Mouse (Mus musculus) gonadal fat pad, adult 2 months (tissue): ENCODE measurements around the gene Rpap1. TPM values are rescaled to one million over a fixed set of nuclear protein-coding genes. Genes with fewer than 3 reads are reported as not detected.

Experiments
- DNase-seq: peaks from one replicate; pipeline ENCODE4 v3.0.0-alpha.2; 2012; ENCODE audit warnings: low read depth
- polyA plus RNA-seq: library from polyadenylated mRNA; depleted of rRNA; stranded (reverse); fragments of >200 nt; gene quantifications from 2 replicates; pipeline ENCODE4 v1.2.3, GENCODE M21; 2012

Rpap1 gene
- polyA plus RNA-seq, 1 experiment = 11.6 TPM

DNA sequence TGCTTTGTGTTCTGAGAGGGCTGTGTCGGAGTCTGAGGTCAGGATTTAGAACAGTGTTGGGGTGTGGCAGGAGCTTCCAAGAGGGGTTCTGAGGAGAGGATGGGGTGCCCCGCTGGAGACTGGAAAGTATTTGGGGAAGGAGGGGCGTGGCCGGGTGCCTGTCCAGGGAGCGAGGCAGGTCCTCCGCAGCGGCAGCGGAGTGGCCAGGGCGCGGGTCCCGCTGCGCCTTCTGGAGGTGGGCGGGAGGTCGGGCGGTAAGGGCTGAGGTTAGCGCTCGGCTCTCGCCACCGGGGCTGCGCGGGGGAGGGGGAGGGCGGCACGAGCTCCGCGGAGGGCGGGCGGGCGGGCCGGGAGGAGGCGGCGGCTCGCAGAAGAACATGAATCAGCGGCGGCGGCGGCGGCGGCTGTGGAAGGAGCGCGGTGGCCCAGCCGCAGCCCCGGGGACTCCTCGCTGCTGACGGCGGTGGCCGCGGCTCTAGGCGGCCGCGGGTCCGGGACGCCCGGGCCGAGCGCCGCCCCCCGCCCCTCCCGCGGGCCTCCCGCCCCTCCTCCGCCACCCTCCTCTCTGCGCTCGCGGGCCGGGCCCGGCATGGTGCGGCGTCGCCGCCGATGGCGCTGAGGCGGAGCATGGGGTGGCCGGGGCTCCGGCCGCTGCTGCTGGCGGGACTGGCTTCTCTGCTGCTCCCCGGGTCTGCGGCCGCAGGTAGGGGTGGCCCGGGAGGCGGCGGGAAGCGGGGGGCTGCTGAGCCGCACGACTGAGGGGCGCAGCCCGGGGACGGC lies 12.0 kb upstream of the Rpap1 start:
- DNase-seq = no peak

DNA sequence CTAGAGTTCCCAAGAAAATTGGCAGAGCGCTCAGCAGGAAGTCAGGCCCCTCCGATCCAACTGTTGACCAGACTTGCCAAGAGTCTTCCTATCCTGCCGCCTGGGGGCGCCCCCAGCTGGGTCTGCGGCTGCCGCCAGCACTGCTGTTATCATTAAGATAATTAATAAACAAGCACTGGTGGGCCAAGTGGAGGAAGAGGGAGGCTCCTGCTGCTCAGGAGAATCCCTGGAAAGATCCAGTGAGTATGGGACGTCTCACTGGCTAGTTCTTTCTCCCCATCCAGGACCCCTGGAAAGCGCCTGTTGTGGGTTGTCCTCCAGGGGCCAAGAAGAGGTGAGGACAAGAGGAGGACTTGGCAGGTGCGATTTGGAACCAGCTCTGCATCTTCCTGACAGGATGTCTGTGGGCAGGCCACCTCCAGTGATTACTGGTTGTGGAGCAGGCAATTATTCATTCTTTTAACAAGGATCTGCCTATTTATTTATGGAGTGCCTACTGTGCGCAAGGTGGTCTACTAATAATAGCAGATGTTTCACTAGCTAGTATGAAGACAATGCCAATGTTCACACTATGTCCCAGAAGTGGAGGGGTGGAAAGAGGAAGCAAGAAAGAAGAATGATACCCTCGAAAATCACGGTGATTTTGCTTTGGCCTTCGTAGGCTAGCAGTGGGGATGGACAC lies 11.1 kb upstream of the Rpap1 start:
- DNase-seq = no peak

DNA sequence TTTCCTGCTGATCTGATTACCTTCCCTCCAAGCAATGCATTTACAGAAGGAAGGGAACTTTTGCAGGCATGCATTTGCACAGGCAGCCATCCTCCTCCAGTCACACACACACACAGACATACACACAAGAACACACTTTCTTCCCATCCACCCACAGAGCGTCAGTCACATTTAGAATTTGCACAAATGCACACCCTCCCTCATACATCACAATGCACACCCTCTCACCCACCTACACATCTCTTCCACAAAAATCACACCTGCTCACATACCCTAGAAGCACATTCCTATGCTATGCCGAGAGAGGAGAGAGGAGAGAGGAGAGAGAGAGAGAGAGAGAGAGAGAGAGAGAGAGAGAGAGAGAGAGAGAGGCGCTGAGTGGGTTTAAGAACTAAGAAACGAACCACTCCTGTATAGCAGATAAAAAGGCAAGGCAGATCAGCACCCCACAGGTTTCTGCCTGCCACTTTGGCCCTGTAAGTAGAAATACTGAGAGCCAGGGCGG lies 10.0 kb upstream of the Rpap1 start, which contains the start of gene Tyro3:
Gene Tyro3, plus strand, starts transcription at position 455 of the 505 bp plus-strand sequence.
- no peak for DNase-seq

DNA sequence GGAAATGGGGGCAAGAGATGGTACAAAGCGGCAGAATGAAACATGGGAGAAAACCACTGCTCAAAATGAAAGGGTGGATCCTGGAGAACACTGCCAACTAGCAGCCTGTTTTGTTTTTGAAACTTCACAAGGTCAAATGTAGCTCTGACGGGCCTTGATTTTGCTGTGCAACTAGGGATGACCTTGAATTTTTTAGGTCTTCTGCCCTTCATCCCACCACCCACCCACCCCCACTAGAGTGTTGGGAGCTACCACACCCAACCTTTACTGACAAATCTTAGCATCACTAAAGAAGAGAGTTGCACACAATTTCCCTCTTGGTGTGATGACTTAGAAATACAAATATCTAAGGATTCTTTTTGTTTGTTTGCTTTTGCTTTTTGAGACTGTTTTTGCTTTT lies 2.7 kb upstream of the Rpap1 start:
- DNase-seq = no peak

DNA sequence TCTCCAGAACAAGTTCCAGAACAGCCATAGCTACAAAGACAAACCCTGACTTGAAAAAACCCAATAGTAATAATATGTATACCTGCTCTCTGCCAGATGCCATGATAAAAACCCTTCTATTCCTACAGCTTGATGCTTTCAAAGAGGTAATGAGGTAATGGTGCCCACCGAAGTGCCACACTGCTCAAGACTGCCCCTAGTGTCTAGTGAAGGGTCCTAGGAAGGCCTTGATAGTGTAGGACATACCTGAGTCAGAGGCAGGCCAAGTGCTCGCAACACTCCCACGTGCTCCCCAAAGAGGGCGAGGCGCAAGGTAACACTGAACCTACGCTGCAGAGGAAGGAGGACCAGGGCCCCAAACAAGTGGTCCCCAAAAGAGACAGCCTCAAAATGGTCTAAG lies 20.1 kb downstream of the Rpap1 start:
- no peak for DNase-seq

DNA sequence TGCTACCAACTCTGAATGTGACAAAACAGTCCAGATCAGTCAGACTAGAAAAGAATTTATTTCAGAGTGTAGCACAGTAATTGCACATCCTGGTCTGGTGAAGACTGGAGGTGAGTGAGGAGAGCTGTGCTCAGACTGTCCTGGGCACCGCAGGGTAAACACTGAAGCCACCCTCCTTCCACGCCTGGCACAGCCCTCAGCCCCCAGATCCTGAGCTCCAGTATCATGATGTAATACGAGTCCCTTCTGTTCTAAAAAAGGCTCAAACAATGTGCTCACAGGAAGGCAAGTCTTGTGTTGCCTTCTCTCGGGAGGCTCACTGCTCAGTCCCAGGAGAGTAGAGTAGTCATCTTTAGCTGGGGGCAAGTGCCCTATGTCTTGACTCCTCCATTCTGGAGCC lies 23.4 kb downstream of the Rpap1 start:
- DNase-seq = no peak

DNA sequence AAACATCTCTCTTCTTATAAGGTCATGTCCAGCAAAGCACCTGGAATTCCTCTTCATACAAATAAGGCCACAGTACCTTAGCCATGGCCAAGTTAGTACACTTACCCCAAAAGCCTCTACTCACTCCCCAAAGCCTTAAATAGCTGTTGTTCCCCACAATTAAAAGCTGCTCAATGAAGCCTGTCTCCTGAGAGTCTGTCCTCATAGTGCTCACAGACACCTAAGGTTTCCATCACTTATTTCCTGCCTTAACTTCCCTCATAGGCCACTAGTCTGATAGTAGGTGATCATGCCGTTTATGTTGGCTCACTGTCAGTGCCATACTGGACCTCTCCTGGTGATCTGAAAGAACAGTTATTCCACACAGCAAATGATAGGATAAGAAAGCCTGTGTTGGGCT lies 25.1 kb downstream of the Rpap1 start:
- DNase-seq = no peak

DNA sequence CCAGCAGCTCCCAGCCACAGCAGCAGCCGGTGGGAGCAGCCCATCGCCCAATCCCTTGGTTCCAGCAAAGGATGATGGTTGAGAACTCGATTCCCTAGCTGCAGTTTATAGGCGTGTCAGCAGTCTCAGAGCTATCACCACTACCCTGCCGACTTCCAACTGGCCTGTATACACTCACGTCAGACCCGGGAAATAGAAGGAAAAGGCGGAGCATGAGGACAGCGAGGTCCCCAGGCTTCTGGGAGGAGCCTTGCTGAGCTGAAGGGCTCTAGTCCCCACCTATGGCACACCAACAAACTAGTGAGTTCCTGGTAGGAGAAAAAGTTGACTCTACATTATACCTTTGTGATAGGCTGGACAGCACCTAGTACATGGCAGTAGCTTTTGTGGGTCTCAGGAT lies 27.1 kb downstream of the Rpap1 start, which contains the start of gene Ltk:
Gene Ltk, minus strand, starts transcription at position 181 of the 400 bp plus-strand sequence.
- no peak for DNase-seq

DNA sequence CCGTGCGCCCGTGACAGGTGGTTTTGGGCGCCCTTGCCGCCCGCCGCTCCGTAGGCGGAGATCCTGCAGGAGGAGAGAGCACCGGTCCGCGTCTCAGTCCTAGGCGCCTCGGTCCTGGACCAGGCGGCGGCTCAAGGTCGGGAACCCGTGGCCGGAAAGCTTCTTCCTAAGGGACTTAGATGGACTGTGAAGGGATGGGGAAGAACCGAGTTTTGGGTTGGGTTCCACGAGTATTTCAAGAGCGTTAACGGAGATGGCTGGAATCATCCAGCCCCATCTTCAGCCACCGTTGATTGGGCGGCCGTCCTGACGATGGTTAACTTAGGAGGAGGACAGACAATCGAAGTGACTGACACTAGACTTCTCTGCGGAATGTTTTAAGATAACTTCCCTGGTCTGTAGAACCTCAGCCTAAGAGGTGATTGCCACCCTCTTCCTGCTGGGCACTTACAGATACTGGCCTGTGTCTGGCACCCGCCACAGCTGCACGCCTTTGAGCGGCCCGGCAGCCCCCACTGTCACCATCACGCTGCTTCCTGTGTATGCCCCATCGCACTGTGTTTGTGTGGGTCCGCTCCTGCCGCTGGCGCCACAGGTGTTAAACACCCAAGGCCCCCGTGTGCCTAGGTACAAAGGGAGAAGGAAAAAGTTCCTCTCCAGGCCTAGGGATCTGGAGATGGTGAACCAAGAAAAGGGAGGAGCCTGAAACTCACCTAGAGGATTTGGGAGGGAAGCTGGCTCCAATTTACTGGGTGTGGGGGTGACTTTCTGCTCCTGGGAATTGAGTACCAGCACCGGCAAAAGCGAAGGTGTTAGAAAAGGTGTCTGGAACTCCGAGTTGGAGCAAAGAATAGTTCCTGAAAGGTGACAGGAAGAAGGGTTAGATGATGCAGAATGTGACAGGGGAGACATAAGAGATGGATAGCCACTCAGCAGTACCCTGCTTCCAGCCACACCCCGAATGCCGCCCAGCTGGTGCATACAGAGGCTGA lies 28.2 kb downstream of the Rpap1 start:
- no peak for DNase-seq

DNA sequence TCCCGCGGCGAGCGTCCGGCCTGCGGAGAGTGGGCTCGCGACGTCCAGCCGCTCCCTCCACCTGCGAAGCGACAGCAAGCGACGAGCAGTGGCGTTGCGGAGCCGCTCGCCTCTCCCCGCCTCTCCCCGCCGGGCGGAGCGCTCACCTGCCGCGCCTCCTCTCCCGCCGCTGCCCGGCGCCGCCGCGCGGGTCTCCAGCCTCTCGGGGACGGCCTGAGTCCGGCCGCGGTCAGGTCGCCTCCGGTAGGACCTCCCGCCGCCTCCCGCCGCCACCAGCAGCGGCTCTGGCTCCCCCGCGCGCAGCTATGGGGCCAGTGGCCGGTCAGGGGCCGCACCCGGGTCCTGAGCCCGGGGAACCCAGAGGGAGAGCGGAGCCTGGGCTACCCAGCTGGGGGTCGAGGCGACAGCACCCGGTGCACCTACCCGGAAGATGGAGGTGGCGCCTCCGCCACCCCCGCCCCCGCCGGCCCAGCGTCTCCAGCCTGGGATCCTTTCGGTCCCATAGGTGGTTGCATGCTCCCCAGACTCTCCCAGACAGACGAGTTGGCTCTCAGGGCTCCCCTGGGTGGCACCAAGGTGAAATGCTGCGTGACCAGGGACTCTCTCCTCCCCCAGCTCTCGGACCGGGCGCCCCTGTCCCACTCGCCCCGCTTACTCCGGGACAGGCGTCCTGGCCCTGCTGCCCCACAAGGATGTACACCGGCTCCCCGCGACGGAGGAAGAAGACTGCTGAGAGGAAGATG lies 29.1 kb downstream of the Rpap1 start:
- DNase-seq = no peak

DNA sequence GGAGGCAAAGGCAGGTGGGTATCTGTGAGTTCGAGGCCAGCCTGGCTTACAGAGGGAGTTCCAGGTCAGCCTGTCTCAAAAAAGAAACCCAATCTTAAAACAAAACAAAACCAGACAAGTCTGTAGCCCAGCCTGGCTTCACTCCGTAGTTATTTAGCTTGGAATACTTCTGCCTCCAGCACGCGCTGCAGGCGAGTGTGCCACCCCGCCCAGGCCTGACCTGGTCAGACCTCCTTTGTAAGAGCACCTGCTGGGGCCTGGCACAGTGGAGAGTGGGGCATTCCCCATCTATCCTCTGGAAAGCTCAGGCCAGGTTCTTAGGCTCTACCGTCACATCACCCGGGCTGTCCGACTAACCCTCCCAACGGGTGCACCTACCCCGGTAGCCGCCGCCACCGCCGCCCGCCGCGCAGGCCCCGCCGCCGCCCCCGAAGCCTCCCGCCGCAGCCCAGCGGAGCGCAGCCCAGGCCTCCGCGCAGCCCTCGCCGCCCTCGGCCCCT lies 29.7 kb downstream of the Rpap1 start:
- no peak for DNase-seq

DNA sequence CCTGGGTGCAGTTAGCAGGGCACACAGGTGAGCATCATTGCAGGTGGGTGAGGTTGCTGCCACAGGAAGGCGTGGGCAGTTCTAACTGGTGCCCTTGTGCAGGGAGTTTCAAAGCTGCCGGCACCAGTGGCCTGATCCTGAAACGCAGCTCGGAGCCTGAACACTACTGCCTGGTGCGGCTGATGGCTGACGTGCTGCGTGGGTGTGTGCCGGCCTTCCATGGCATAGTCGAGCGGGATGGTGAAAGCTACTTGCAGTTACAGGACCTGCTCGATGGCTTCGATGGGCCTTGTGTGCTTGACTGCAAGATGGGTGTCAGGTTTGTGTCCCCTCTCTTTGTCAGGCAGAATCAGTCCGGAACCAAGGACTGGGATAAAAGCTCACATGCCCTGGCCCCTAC lies 38.1 kb downstream of the Rpap1 start:
- DNase-seq = no peak

DNA sequence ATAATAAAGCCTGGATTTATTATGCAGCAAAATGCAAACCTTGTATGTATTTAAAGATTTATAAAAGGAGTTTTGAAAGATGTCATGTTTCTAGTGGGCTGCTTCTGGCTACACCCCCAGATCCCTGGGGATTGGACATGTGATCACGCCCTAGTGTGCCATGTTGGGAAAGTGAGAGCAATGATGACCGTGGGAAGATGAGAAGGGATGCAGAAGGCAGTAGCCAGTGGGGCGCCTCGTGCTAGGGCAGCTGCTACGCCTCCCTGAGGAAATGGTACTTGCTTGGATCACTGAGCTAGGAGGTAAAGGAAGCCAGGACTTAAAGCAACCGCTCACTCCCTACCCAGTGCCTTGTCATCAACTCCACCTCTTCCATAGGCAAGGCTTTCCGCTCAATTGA lies 39.8 kb downstream of the Rpap1 start:
- DNase-seq = no peak

DNA sequence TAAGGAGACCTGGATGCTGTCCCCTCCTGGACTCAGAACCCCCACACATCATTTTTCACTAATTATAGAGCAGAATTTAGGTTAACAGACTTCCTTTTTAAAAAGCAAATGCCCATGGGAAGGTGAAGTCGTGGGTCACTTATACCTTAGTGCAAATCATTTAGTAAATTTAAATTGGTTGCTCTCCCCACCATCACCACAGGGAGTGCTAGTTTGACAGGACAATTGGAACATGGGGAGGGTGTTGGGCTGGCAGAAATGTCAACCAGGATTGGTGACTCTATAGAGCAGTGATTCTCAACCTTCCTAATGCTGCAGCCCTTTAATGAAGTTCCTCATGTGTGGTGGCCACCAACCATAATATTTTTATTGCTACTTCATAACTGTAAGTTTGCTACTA lies 42.1 kb downstream of the Rpap1 start:
- DNase-seq = no peak

DNA sequence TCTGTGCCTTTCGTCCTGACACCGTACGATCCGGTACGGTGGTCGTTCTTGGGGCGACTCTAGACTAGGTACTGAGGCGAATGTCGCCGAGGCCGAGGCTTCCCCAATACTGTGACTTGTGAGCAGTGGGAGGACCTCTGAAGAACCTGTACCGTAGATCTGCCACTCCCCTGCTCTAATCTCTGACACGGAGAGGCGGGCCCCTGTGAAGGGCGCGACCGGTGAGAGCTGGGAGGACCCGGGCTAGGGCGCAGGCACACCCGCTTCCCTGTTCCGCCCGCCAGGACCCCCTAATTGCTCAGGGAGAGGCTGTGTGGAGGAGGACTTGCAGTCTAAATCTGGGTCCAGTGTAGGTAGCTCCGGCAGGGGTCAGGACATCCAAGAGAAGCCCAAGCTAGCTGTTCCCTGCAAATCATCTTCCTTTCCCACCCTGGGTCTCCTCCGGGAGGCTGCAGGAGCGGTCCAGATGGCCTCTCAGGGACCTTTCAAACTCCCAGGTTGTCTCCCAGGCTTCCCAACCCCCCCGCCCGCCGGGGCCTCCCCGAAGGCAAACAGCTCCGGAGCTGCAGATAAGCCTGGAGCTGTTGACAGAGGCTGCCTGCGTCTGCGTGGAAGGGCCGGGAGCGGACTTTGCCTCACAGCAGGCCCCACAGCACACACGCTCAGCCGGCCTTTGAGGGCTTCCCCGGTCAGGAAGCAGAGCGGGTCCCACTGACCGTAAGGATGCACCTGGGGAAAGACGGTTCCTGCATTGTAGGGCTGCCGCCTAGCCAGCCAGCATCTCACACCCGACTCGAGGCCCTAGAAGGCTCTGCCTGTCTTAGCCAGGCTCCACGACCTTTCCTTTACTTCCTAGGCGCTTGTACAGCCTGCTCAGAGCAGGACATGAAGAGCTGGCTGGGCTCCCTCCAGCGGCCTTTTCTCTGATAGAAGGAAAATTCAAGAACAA lies 42.9 kb downstream of the Rpap1 start:
- DNase-seq = no peak

DNA sequence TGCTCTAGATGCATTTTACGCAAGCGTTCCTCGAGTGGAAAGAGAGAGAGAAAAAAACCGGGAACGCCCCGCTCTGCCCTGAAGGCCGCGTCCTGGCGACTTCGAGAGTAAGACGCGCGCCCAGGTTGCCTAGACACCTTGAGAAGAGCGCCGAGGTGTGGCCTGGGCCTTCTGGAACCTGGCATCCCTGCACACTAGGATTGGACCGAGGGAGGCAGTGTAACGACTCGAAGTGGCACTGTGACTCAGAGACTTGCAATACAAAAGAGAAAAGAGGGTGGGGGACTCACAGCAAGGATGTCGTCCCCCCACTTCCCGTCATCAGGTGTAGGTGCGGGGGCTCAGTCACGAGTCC lies 43.6 kb downstream of the Rpap1 start:
- no peak for DNase-seq

DNA sequence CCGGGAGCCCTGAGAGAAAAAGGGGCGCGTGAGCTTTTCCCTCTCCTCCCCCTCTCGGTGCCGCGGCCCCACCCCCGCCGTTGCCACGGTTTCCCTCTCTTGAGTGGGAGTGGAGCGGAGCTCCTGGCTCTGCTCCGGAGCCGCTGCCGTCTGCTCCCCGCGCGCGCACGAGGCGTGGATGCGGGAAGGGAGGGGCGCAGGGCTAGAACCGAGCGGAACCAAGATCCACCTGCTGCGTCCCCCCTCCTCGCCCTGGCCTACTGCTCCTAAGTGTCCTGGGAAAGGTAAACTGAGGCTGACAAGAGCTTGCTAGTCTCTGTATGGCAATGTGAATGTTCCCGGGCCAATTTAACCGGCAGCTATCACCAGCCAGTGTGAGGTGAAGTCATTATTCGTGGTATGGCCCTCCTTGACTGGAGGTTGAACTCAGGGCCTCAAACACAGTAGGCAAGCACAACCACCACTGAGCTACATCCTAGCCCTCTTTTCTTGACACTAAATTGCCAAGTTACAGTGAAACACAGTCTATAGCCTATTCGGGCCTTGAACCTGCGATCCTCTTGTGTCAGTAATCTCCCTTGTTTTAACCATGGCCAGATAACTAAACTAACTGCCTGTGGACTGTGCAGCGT lies 44.0 kb downstream of the Rpap1 start:
- no peak for DNase-seq

DNA sequence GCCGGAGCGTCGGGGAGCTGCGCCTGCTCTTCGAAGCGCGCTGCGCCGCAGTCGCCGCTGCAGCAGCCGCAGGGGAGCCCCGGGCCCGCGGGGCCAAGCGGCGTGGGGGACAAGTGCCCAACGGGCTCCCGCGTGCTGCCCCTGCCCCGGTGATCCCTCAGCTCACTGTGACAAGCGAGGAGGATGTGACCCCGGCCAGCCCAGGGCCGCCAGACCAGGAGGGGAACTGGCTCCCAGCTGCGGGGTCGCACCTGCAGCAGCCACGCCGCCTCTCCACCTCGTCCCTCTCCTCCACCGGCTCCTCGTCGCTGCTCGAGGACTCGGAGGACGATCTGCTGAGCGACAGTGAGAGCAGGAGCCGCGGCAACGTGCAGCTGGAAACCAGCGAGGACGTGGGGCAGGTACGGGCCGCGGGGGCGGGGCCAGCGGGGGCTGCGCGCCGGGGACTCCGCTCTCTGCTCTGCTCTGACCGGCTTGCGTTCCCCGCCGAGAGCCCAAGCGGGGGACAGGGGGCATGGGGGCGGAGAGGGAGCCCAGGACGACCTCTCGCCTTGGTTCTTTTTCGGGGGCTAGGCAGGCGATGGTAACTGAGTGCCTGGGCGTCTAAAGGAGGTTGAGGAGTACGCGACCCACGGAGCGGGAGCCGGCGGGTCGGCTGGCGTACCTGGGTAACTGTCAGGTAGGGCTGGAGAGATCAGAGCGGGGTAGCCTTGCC lies 44.7 kb downstream of the Rpap1 start:
- no peak for DNase-seq
